Mouse (Mus musculus): ENCODE results near the gene Asic4.

DNA sequence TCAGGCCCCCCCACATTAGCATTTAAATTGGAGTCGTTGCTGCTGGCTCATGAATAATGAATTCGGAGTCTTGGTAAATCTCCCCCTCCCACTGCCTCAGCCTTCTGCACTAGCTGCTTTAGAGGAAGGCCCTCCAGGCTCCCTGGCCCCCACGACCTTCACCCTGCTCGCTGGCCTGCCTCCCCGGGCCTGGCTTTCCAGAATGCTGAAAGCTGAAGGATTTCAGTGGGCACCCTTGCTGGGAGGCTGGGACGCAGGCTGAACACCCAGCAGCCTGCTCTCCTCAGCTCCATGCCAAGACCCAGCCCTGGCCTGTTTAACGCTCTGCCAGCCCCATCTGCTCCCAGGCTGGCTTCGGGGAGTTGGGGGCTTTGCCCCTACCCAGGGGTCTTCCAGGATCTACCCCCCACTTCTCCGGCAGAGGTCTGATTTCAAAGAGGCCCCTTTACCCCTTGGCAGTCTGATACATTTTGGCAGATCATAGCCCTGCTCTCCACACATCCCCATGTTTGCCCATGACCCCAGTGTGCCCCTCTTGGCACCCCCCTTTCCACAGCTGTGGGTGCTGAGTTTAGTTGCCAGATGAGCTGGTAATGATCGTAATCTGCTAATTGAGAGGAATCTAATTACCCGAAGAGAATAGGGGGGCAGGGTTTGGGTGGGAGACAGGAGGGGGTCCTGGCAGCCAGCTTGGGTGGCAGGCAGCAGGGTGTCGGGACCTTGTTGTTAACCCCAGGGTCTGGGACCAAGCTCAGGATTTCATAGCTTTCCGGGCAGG is 6.8 kb upstream of the Asic4 start:
- no peak for TF ChIP-seq POLR2A (IDR thresholded peaks at IDR 0.05; ENCODE audit: control insufficient read depth, low read depth, low read length)
- TF ChIP-seq CTCF (IDR thresholded peaks at IDR 0.05; ENCODE audit: control insufficient read depth, insufficient read depth, insufficient replicate concordance, low read depth, low read length) = no peak
